Mouse (Mus musculus) midbrain, embryonic 16.5 days (tissue): ENCODE data around the gene Ripk4. TPM values are rescaled to one million over a fixed set of nuclear protein-coding genes. Genes with fewer than 3 reads are reported as not detected.

Experiments
- ATAC-seq: fragments of 200-750 bp; cut with Nextera tagmentation; 2 replicates; pipeline ENCODE4 v1.8.0; 2017; ENCODE audit warnings: moderate TSS enrichment
- H3K27ac ChIP-seq: fragments of 300-500 bp; sonication (generic); 2 replicates; pipeline ENCODE4 v1.5.1; 2014; ENCODE audit warnings: mild to moderate bottlenecking, low read length, mixed read lengths
- H3K27me3 ChIP-seq: fragments of 300-500 bp; sonication (generic); 2 replicates; pipeline ENCODE4 v1.6.1; 2014; ENCODE audit warnings: low read depth, low read length, mixed read lengths; ENCODE audit not compliant: control insufficient read depth, insufficient read depth
- H3K36me3 ChIP-seq: fragments of 300-500 bp; sonication (generic); 2 replicates; pipeline ENCODE4 v1.6.1; 2014; ENCODE audit warnings: mild to moderate bottlenecking, low read length, moderate library complexity, mixed read lengths; ENCODE audit not compliant: control insufficient read depth, insufficient read depth
- H3K4me1 ChIP-seq: fragments of 300-500 bp; sonication (generic); 2 replicates; pipeline ENCODE4 v1.6.1; 2014; ENCODE audit warnings: mild to moderate bottlenecking, low read length, mixed read lengths; ENCODE audit not compliant: control insufficient read depth, insufficient read depth
- H3K4me2 ChIP-seq: fragments of 300-500 bp; sonication (generic); 2 replicates; pipeline ENCODE4 v1.6.1; 2014; ENCODE audit warnings: mild to moderate bottlenecking, low read length, mixed read lengths
- H3K4me3 ChIP-seq: fragments of 300-500 bp; sonication (generic); 2 replicates; pipeline ENCODE4 v1.5.1; 2014; ENCODE audit warnings: low read depth, mild to moderate bottlenecking, low read length, moderate library complexity, mixed read lengths
- H3K9ac ChIP-seq: fragments of 300-500 bp; sonication (generic); 2 replicates; pipeline ENCODE4 v1.6.1; 2014; ENCODE audit warnings: low read depth, low read length, mixed read lengths
- H3K9me3 ChIP-seq: fragments of 300-500 bp; sonication (generic); replicated peaks from 2 replicates; pipeline ENCODE4 v1.6.1; 2014; ENCODE audit warnings: mild to moderate bottlenecking, low read length, mixed read lengths; ENCODE audit not compliant: control insufficient read depth, poor library complexity, severe bottlenecking
- WGBS: fragments of 180-500 bp; shearing (Covaris S2); extraction: QIAGEN DNeasy Blood & Tissue Kit; methylation state at CpG from one replicate; pipeline ENCODE4 v1.1.7; 2014; 5-methylcytosine and 5-hydroxymethylcytosine counted together
- polyA plus RNA-seq: library from polyadenylated mRNA; unstranded; fragments of >200 nt; fragmentation: Nextera tagmentation; extraction: Ambion mirVana; gene quantifications from 2 replicates; pipeline ENCODE4 v1.2.1, GENCODE M21; 2015

The Ripk4 gene
- polyA plus RNA-seq, 1 experiment from 2014 or later = 0.79 TPM

DNA sequence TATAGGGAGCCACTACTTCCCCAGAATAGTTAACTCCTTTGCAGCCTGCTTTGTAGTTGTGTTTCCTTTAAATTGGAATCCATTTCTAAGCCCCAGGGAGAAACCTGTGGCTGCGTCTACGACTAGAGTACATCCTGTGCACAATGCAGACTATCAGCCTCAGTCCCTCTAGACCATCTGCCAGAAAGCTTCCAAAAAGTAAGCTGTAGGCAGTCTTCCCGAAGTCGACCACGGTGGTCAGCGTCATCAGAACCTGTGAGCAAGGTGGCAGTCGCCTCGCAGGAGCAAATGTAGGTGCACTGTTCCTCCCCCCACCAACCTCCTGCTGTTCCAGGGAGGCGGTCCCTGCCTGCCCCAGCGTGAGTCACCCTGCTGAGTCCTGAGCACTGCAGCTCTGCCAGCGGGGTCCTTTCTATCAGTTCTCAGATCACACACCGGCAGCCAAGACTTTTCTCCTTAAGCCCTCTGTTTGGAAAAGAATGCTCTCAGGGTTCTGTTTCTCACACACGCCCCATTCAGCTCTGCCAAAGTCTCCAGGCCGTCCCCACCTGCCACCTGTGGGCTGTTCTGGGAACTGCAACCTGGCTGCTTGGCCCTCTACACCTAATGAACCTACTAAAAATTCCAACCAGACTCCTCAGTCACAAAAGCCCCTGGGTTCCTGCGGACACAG lies 14.9 kb upstream of the Ripk4 start:
- no peak overlapping the region for H3K9ac ChIP-seq
- no peaks in the 10 kb centered on the region for H3K4me1 ChIP-seq

DNA sequence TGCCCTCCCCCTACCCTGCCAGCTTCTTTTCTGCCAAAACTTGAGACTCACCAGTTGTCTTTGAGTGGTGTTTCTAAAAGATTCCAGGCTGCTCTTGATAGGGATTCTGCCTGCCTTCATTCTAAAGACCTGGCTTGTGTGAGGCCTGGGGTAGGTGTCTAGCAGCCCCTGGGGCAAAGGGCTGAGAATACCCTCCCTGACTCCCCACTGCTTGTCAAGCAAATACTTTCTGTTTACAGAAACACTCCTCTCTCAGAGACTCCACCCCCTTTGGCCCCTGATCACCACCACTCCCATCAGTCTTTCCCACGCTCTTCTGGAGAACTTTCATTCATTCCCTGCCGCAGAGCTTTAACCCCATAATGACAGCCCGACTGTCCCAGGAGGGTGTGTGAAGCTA lies 2.9 kb upstream of the Ripk4 start:
- 37% methylated on average over 3 of the region's 3 CpGs for WGBS
- Histone ChIP-seq H3K4me2 (no peak overlapping the region), H3K4me3 (no peak overlapping the region), H3K27me3 (peaks cover 39% of the 10 kb centered on the region), H3K9ac (no peak overlapping the region), H3K36me3 (no peaks in the 10 kb centered on the region), H3K27ac (no peak overlapping the region), H3K4me1 (peaks cover 12% of the 10 kb centered on the region; the same call in 1 of the 2 replicates), H3K9me3 (no peaks in the 10 kb centered on the region)
- no peak for ATAC-seq

More for the DNA sequence above, 14.9 kb upstream of the Ripk4 start:
- no peaks in the 10 kb centered on the region for H3K9me3 ChIP-seq
- peak overlapping the region; percentile 47 for H3K4me2 ChIP-seq
- peak overlapping the region; percentile 4 for H3K4me3 ChIP-seq
- H3K27me3 ChIP-seq = no peaks in the 10 kb centered on the region
- no peaks in the 10 kb centered on the region for H3K36me3 ChIP-seq
- H3K27ac ChIP-seq = no peak overlapping the region
- WGBS = 26% methylated on average over 15 of the region's 15 CpGs
- ATAC-seq = peak; percentile 73; the same call in 1 of the 2 replicates

DNA sequence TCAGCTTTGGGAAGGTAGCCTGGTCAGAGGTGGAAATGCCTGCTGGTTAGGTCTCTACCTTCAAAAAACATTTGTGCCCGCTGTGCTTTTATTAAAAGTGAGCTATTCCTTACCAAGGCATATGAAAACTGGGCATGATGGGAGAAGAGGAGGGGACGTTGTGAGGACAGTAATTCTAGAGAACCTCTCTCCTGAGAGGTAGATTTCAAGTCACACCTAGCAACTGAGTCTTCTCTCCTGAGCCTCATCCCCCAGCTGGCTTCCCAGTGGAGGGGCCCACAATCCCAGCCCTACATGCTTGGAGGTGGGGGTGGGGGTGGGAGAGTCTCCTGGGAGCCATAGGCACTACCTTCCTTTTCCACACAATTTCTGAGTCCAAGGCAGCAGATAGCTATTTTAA lies 1.0 kb upstream of the Ripk4 start:
- Histone ChIP-seq H3K4me2 (no peak overlapping the region), H3K9ac (no peak overlapping the region), H3K4me3 (no peak overlapping the region), H3K9me3 (no peaks in the 10 kb centered on the region), H3K36me3 (no peaks in the 10 kb centered on the region), H3K27me3 (peaks cover 41% of the 10 kb centered on the region), H3K4me1 (peaks cover 12% of the 10 kb centered on the region; the same call in 1 of the 2 replicates), H3K27ac (no peak overlapping the region)
- no peak for ATAC-seq
- WGBS = 75% methylated on average over 2 of the region's 2 CpGs

DNA sequence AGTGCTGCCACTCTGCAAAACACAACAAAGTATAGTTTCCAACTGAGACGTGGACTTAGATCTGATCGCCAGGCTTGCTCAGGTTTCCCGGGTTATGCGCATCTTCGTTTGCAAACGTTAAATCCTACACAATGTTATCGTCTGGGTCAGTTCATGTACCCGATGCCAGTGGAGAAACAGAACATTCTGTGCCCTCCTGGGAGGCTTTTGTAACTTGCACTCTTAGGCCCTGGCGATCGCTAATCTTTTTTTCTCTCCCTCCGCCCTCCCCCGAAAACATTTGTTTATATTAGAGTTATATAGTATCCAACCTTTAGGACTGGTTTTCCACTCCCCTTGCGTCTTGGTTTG lies 378 bp upstream of the Ripk4 start:
- no peaks in the 10 kb centered on the region for H3K36me3 ChIP-seq
- peak overlapping the region; percentile 70 for H3K4me2 ChIP-seq
- H3K4me3 ChIP-seq = peak overlapping the region; percentile 42
- no peak overlapping the region for H3K9ac ChIP-seq
- H3K9me3 ChIP-seq = no peaks in the 10 kb centered on the region
- peaks cover 12% of the 10 kb centered on the region; the same call in 1 of the 2 replicates for H3K4me1 ChIP-seq
- H3K27me3 ChIP-seq = peaks cover 41% of the 10 kb centered on the region
- no peak overlapping the region for H3K27ac ChIP-seq
- no peak for ATAC-seq
- 9% methylated on average over 13 of the region's 13 CpGs for WGBS

DNA sequence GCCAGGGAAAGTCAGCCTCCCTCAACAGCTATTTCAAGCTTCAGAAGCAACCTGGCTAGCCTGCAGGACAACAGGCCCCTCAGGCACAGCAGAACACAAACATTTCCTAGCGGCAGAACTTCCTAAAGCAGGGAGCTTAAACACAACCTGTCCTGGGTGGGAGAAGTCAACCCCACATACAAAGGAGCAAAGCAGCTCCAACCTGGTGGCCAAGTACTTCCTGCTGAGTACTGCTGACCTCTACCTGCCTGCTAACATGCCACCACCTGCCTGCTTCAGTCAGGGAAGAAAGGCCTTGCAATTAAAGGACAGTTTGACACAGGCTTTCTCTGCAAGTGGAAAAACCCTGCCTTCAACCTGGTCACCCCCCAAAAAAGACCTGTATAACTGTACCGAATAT lies 1.8 kb downstream of the Ripk4 start:
- WGBS = 50% methylated on average over 2 of the region's 2 CpGs

DNA sequence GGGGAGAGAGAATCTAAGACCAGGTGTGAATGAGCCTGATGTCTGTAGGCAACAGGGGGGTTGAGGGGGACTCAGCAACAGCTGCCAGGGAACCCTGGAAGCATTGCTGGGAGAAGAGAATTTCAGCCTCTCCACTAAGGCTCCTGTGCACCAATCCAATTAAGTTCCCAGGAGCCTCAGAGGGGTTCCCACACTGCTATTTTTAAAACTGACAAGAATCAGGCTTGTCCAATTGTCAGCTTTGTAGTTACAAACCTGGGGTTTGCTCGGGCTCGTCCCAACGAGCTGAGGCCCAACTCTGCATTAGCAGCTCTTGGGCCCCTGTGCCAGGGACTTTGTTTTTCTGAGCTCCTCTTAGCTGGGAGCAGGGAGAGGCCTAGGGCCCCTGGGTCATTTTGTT lies 3.9 kb downstream of the Ripk4 start:
- ATAC-seq = no peak
- H3K4me2 ChIP-seq = no peak overlapping the region
- H3K4me3 ChIP-seq = no peak overlapping the region
- H3K27ac ChIP-seq = no peak overlapping the region
- H3K27me3 ChIP-seq = peaks cover 33% of the 10 kb centered on the region
- H3K36me3 ChIP-seq = no peaks in the 10 kb centered on the region
- no peak overlapping the region for H3K9ac ChIP-seq
- peaks cover 12% of the 10 kb centered on the region; the same call in 1 of the 2 replicates for H3K4me1 ChIP-seq
- 21% methylated on average over 3 of the region's 3 CpGs for WGBS
- H3K9me3 ChIP-seq = no peaks in the 10 kb centered on the region

More for the DNA sequence above, 1.8 kb downstream of the Ripk4 start:
- no peak overlapping the region for H3K4me2 ChIP-seq
- H3K9ac ChIP-seq = no peak overlapping the region
- H3K4me3 ChIP-seq = no peak overlapping the region
- no peak for ATAC-seq
- H3K4me1 ChIP-seq = peaks cover 12% of the 10 kb centered on the region; the same call in 1 of the 2 replicates
- H3K27ac ChIP-seq = no peak overlapping the region
- peaks cover 41% of the 10 kb centered on the region for H3K27me3 ChIP-seq
- H3K36me3 ChIP-seq = no peaks in the 10 kb centered on the region
- no peaks in the 10 kb centered on the region for H3K9me3 ChIP-seq

DNA sequence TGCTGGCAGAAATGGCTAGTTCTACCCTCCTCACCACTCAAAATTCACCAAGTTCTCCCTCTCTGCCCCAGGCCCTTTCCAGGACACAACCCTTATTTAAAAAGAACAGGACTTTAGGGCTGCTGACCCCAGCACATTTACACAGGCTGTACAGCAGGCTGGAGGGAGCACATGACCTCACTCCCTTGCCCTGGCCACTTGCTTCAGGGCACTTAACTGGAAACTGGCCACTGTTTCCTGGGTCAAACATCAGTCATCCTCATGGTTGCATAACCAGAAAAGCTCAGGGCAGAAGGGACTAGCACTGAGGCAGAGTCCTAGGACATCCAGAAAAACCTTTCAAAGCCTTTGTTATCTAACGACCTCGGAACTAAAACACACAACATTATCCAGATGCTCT lies 5.3 kb downstream of the Ripk4 start:
- Histone ChIP-seq H3K4me1 (peaks cover 5% of the 10 kb centered on the region; the same call in 1 of the 2 replicates), H3K27ac (no peak overlapping the region), H3K27me3 (peaks cover 19% of the 10 kb centered on the region), H3K9me3 (no peaks in the 10 kb centered on the region), H3K36me3 (no peaks in the 10 kb centered on the region), H3K4me2 (no peak overlapping the region), H3K9ac (no peak overlapping the region), H3K4me3 (no peak overlapping the region)
- WGBS = 83% methylated on average over 2 of the region's 2 CpGs
- no peak for ATAC-seq

DNA sequence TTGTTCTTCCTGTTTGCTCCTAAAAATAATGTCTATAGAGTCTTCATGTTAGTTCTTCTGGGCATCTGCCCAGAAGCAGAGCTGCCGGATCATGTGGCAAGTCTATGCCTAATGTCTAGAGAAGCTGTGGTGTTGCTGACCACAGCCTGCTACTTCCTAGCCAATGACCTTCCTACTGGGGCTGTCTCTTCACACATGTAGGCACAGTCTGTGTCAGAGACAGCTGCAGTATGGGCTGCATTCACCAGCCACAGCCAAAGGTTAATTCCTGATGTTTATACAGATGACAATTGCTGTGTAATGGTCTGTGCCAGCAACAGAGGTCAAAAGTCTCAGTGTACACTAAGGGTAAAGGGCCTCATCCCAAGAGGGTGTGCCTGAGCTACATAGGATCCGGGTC lies 7.1 kb downstream of the Ripk4 start:
- no peak overlapping the region for H3K4me2 ChIP-seq
- no peak for ATAC-seq
- H3K9ac ChIP-seq = no peak overlapping the region
- no peaks in the 10 kb centered on the region for H3K9me3 ChIP-seq
- H3K27me3 ChIP-seq = peaks cover 2% of the 10 kb centered on the region; the same call in 1 of the 2 replicates
- no peak overlapping the region for H3K4me3 ChIP-seq
- H3K4me1 ChIP-seq = no peaks in the 10 kb centered on the region
- H3K36me3 ChIP-seq = no peaks in the 10 kb centered on the region
- no peak overlapping the region for H3K27ac ChIP-seq
- WGBS = 83% methylated on average over 2 of the region's 2 CpGs

DNA sequence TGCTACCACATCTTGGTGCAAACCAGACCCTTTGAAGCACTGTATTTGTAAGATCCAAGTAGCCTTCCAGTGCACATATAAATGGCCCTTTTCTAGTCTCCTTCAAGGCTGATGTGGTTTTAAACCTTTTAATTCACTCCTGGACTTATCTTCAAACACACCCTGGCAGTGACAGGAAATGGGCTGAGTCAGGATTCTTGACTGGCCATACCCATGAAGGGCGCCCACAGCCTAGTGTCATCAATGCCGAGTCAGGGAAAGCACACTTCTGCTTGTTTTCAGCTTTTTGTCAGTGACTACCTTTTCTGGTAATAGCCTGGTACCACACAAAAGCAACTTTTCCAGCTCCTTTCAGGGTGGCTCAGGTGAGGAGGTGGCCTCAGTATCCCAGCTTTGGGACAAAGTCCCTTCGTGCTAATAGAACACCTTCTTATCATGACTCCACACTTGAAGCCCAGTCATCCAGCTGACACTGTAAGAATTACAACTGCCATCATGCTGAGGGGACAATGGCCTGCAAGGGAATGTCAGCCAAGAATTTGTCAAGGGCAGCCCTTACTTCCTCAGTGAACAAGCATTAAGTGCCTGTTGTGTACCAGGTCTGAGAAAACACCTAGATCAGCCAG lies 11.2 kb downstream of the Ripk4 start:
- Histone ChIP-seq H3K27me3 (no peaks in the 10 kb centered on the region), H3K36me3 (no peaks in the 10 kb centered on the region), H3K9me3 (no peaks in the 10 kb centered on the region), H3K9ac (no peak overlapping the region), H3K4me1 (no peaks in the 10 kb centered on the region), H3K4me2 (no peak overlapping the region), H3K4me3 (no peak overlapping the region), H3K27ac (no peak overlapping the region)
- ATAC-seq = no peak
- 87% methylated on average over 3 of the region's 3 CpGs for WGBS
